Mouse (Mus musculus) effector memory CD4-positive, alpha-beta T cell, adult 5 months (primary cell): Measurements from ENCODE around the gene Iqgap1. TPM values are rescaled to one million over a fixed set of nuclear protein-coding genes. Genes with fewer than 3 reads are reported as not detected.

ENCODE experiments used
- polyA plus RNA-seq: library from polyadenylated mRNA; unstranded; fragments of 100-300 nt; shearing (Covaris generic); gene quantifications from one replicate; pipeline ENCODE4 v1.2.1, GENCODE M21; 2017

The Iqgap1 gene
- 286 TPM for polyA plus RNA-seq

GRCm38 (mm10) chr7:80825843-80826403, at the start of gene Iqgap1:
Gene Iqgap1 (minus strand): TSS chr7:80825974.

GRCm38 (mm10) chr7:80860729-80861274, 35.0 kb upstream of the Iqgap1 start, which contains the start of gene Zscan2:
Gene Zscan2 (plus strand): TSS chr7:80860920.

GRCm38 (mm10) chr7:80688556-80689220, 137.1 kb downstream of the Iqgap1 start, which contains the start of gene Crtc3:
Gene Crtc3 (minus strand): TSS chr7:80688877.

Other genes with a start within 250 kb of the Iqgap1 start
- 44.1 TPM for gene Crtc3, start 137.1 kb downstream of the Iqgap1 start, polyA plus RNA-seq
- 4.7 TPM for gene Zscan2, start 34.9 kb upstream of the Iqgap1 start, polyA plus RNA-seq
- gene Wdr73, start 75.3 kb upstream of the Iqgap1 start, polyA plus RNA-seq: 12.8 TPM
- gene Nmb, start 79.1 kb upstream of the Iqgap1 start, polyA plus RNA-seq: 36.5 TPM
- gene Sec11a, start 121.8 kb upstream of the Iqgap1 start, polyA plus RNA-seq: 265 TPM
- gene Zfp592, start 167.7 kb upstream of the Iqgap1 start, polyA plus RNA-seq: 82.9 TPM
- 0.14 TPM for gene Alpk3, start 231.6 kb upstream of the Iqgap1 start, polyA plus RNA-seq